Comparison of ENCODE assay signal across 9 mouse cellular contexts in the genomic region with DNA sequence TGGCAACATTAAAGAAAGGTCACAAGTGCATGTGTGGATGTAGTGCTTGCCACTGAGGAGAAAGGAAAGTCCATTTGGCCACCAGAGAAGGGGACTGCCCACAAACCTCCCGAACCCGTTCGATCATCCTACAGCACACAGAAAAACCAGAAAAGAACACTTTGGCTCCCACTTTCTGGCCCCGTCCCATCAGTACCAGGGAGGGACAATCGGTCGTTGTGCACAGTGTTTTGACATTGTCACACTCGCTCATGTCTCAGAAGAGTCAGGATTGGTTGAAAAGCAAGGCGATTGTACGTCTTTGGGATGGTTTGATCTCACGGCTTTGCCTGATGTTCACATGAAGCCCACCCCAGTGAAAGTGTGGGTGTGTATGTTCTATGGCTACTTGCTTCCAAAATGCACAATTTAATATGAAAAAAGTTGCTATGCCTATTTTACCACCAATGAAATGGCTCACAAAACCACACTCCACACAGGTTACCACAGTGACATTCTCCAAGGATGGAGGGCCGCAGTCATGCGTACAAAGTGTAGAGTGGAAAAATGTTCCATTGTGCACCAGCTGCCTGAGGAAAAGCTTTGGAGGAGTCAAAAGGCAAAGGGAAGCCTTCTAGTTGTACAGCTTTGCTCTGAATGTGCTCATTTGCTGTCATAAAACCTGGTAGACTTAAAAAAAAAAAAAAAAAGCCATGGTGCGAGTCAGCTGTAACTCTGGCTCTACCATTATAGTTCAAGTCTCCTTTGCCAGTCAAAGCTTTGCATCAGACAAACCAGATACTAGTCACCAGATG. TPM values are rescaled to one million over a fixed set of nuclear protein-coding genes. Genes with fewer than 3 reads are reported as not detected.
DNase-seq lines count a peak whose midpoint lies in the region; ATAC-seq and TF ChIP-seq lines count a peak whose summit lies in the region.
"Had no signal": no experiment of that assay in that cellular context is flagged by ENCODE, and none has a peak within 500 bp of the region (broad histone marks: within the 10 kb centered on the region; RNA-seq: fewer than 3 reads in every experiment).

No protein-coding gene starts in this region.

- no peak for ATAC-seq in heart, embryonic 14.5 days (ENCODE audit: insufficient number of reproducible peaks, insufficient read depth, low FRiP score, low read depth)
- no peak for ATAC-seq in stomach, embryonic 15.5 days (ENCODE audit: insufficient read depth, low FRiP score, low read depth)
- no peak for ATAC-seq in stomach, postnatal 0 days (ENCODE audit: low FRiP score, low TSS enrichment)
- no peak for ATAC-seq in intestine, embryonic 15.5 days

- H3K36me3 ChIP-seq in heart, embryonic 14.5 days (ENCODE audit: control insufficient read depth, insufficient read depth, low read length), result 0 out of 2 replicates have a peak, but pooled peaks cover 8% of the 10 kb centered on the region
- no peaks in the 10 kb centered on the region for H3K36me3 ChIP-seq in stomach, embryonic 15.5 days
- H3K36me3 ChIP-seq in stomach, postnatal 0 days (ENCODE audit: control insufficient read depth, insufficient read depth, low read length), result no peaks in the 10 kb centered on the region
- H3K36me3 ChIP-seq in intestine, embryonic 15.5 days, result no peaks in the 10 kb centered on the region
- H3K36me3 ChIP-seq: neural tube, embryonic 12.5 days had no signal

- H3K4me1 ChIP-seq in heart, embryonic 14.5 days (ENCODE audit: control insufficient read depth in 2 of 2, insufficient read depth in 2 of 2, low read length in 2 of 2), result peaks cover 0 to 6% of the 10 kb centered on the region in 2 experiments; a peak in 2 of 4 replicates
- no peaks in the 10 kb centered on the region for H3K4me1 ChIP-seq in stomach, embryonic 15.5 days
- no peaks in the 10 kb centered on the region for H3K4me1 ChIP-seq in stomach, postnatal 0 days (replicated peaks; ENCODE audit: control insufficient read depth, insufficient read depth)
- H3K4me1 ChIP-seq in intestine, embryonic 15.5 days (replicated peaks), result no peaks in the 10 kb centered on the region

- H3K27me3 ChIP-seq in heart, embryonic 14.5 days (ENCODE audit: control insufficient read depth, insufficient read depth, low read length), result no peaks in the 10 kb centered on the region
- no peaks in the 10 kb centered on the region for H3K27me3 ChIP-seq in stomach, embryonic 15.5 days (replicated peaks)
- no peaks in the 10 kb centered on the region for H3K27me3 ChIP-seq in stomach, postnatal 0 days (ENCODE audit: control insufficient read depth, insufficient read depth, low read length)
- H3K27me3 ChIP-seq in intestine, embryonic 15.5 days (replicated peaks), result no peaks in the 10 kb centered on the region
- H3K27me3 ChIP-seq: neural tube, embryonic 12.5 days had no signal

- no peak for TF ChIP-seq CTCF in stomach, postnatal 0 days (IDR thresholded peaks at IDR 0.05; ENCODE audit: low read depth)

- no peak overlapping the region for H3K4me2 ChIP-seq in heart, embryonic 14.5 days (ENCODE audit: low read length)
- no peak overlapping the region for H3K4me2 ChIP-seq in stomach, embryonic 15.5 days
- no peak overlapping the region for H3K4me2 ChIP-seq in stomach, postnatal 0 days (replicated peaks; ENCODE audit: low read depth)
- no peak overlapping the region for H3K4me2 ChIP-seq in intestine, embryonic 15.5 days (replicated peaks)

- no peak overlapping the region; the same call in 1 of the 2 replicates for H3K9ac ChIP-seq in heart, embryonic 14.5 days (ENCODE audit: low read length)
- no peak overlapping the region for H3K9ac ChIP-seq in stomach, embryonic 15.5 days
- H3K9ac ChIP-seq in stomach, postnatal 0 days (ENCODE audit: low read length), result no peak overlapping the region
- H3K9ac ChIP-seq in intestine, embryonic 15.5 days, result no peak overlapping the region

- H3K4me3 ChIP-seq in heart, embryonic 14.5 days (ENCODE audit: control insufficient read depth in 1 of 2, insufficient read depth in 1 of 2, low read depth in 1 of 2, low read length in 2 of 2), result no peak overlapping the region
- no peak overlapping the region for H3K4me3 ChIP-seq in stomach, embryonic 15.5 days (replicated peaks)
- no peak overlapping the region for H3K4me3 ChIP-seq in stomach, postnatal 0 days (ENCODE audit: low read depth, low read length)
- no peak overlapping the region for H3K4me3 ChIP-seq in intestine, embryonic 15.5 days (replicated peaks)

- TF ChIP-seq EP300 in stomach, postnatal 0 days (optimal IDR thresholded peaks at IDR 0.05), result no peak

- WGBS in heart, embryonic 14.5 days, result 69% methylated on average over 13 of the region's 13 CpGs
- 56% methylated on average over 13 of the region's 13 CpGs for WGBS in stomach, embryonic 15.5 days
- WGBS in stomach, postnatal 0 days, result 54% methylated on average over 13 of the region's 13 CpGs
- 56% methylated on average over 13 of the region's 13 CpGs for WGBS in intestine, embryonic 15.5 days

- peak overlapping the region; percentile 32 to 41; a peak in 2 of 4 replicates for H3K27ac ChIP-seq in heart, embryonic 14.5 days (replicated peaks in 1 of 2; ENCODE audit: control insufficient read depth in 1 of 2, insufficient read depth in 1 of 2, low read depth in 2 of 2, low read length in 2 of 2)
- H3K27ac ChIP-seq in stomach, embryonic 15.5 days, result peak overlapping the region; percentile 97; the same call in 1 of the 2 replicates
- no peak overlapping the region for H3K27ac ChIP-seq in stomach, postnatal 0 days (replicated peaks)
- H3K27ac ChIP-seq in intestine, embryonic 15.5 days, result 0 out of 2 replicates have a peak overlapping the region, but pooled peaks have one; percentile 5
- H3K27ac ChIP-seq: neural tube, embryonic 12.5 days had no signal

- no peaks in the 10 kb centered on the region for H3K9me3 ChIP-seq in heart, embryonic 14.5 days (ENCODE audit: control insufficient read depth, low read length)
- H3K9me3 ChIP-seq in stomach, embryonic 15.5 days, result no peaks in the 10 kb centered on the region
- no peaks in the 10 kb centered on the region for H3K9me3 ChIP-seq in stomach, postnatal 0 days (ENCODE audit: control insufficient read depth, low read length)
- H3K9me3 ChIP-seq in intestine, embryonic 15.5 days, result no peaks in the 10 kb centered on the region
- H3K9me3 ChIP-seq: neural tube, embryonic 12.5 days had no signal

- no peak for DNase-seq in heart, adult 8-10 months (ENCODE audit: low spot score)
- DNase-seq in stomach, postnatal 0 days (ENCODE audit: low spot score), result no peak
- no peak for DNase-seq in urinary bladder, adult 18-20 months (ENCODE audit: low spot score in 2 of 2)
- no peak for DNase-seq in frontal cortex, postnatal 25 days (ENCODE audit: low spot score in 2 of 2)
- DNase-seq in layer of hippocampus, postnatal 14 days (ENCODE audit: low spot score in 2 of 2), result no peak

RNA-seq across cellular contexts. Expression of a gene that starts 15.2 kb away (rescaled TPM):
- 4.8 and 6.8 TPM in 2 replicates for polyA plus RNA-seq in heart, embryonic 14.5 days (2014; fragmentation: Nextera tagmentation; extraction: Ambion mirVana)
- 10 to 100 TPM; 10.2 to 14.0 (median 12.8) TPM for total RNA-seq in heart, adult 8-10 months (2022)
- polyA plus RNA-seq in stomach, embryonic 15.5 days (2015; fragmentation: Nextera tagmentation; extraction: Ambion mirVana), result 7.5 and 9.4 TPM in 2 replicates
- 3.0 and 3.7 TPM in 2 replicates for polyA plus RNA-seq in stomach, postnatal 0 days (2015; fragmentation: Nextera tagmentation; extraction: Ambion mirVana)
- 4.8 and 5.8 TPM in 2 replicates for polyA plus RNA-seq in intestine, embryonic 15.5 days (2015; fragmentation: Nextera tagmentation; extraction: Ambion mirVana)
- 10 to 100 TPM in 1 of 2 experiments, 1 to 10 TPM in 1; 9.2 to 10.2 TPM for total RNA-seq in layer of hippocampus, postnatal 14 days (2021)
